Comparison of ENCODE assay signal across 13 mouse cellular contexts in the genomic region with DNA sequence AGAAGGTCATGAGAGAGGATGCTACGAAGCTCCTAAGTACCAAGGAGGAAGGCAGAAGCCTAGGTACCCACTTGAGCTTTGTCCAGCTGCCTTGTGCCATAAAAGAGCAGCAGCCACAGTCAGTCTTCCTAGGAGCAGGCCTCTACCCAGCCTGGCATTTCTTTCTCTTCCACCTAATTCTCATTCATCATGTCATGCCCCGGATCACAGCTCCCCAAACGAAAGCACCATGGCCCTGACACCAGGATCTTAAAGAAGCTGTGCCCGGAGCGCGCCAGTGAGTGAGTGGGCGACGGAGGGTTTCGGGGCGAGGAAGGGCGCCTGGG.
DNase-seq lines count a peak whose midpoint lies in the region; ATAC-seq and TF ChIP-seq lines count a peak whose summit lies in the region.
"Had no signal": no experiment of that assay in that cellular context is flagged by ENCODE, and none has a peak within 500 bp of the region (broad histone marks: within the 10 kb centered on the region; RNA-seq: fewer than 3 reads in every experiment).

No protein-coding gene starts in this region.

- no peak for TF ChIP-seq EP300 in ES-Bruce4 (IDR thresholded peaks at IDR 0.05; ENCODE audit: insufficient read depth, low read depth, low read length)

- ATAC-seq in heart, embryonic 11.5 days (replicated peaks; ENCODE audit: insufficient number of reproducible peaks, low FRiP score, low TSS enrichment): no peak
- ATAC-seq in forebrain, embryonic 14.5 days: no peak; the same call in 1 of the 2 replicates
- ATAC-seq in limb, embryonic 13.5 days (ENCODE audit: low FRiP score, low read depth): no peak
- ATAC-seq in cerebellum, adult (ENCODE audit: insufficient number of reproducible peaks, low FRiP score, low TSS enrichment): no peak
- ATAC-seq: liver, embryonic 12.5 days; Patski had no signal

- H3K27me3 ChIP-seq in heart, embryonic 11.5 days (ENCODE audit: control insufficient read depth, insufficient read depth, low read length): no peaks in the 10 kb centered on the region
- H3K27me3 ChIP-seq in ES-Bruce4 (ENCODE audit: control insufficient read depth, insufficient read depth, low read length, poor library complexity, severe bottlenecking): no peaks in the 10 kb centered on the region; the same call in 1 of the 2 replicates
- 0 out of 2 replicates have a peak, but pooled peaks cover 3% of the 10 kb centered on the region for H3K27me3 ChIP-seq in forebrain, embryonic 14.5 days (replicated peaks; ENCODE audit: control insufficient read depth, insufficient read depth, low read length)
- peaks cover 25% of the 10 kb centered on the region for H3K27me3 ChIP-seq in limb, embryonic 13.5 days
- H3K27me3 ChIP-seq: liver, embryonic 12.5 days had no signal

- no peak overlapping the region for H3K27ac ChIP-seq in heart, embryonic 11.5 days (ENCODE audit: low read depth, low read length)
- no peak overlapping the region for H3K27ac ChIP-seq in ES-Bruce4 (ENCODE audit: insufficient read depth, low read length)
- H3K27ac ChIP-seq in forebrain, embryonic 14.5 days (ENCODE audit: low read depth, low read length): peak overlapping the region; percentile 35; the same call in 1 of the 2 replicates
- H3K27ac ChIP-seq in limb, embryonic 13.5 days: no peak overlapping the region
- H3K27ac ChIP-seq: liver, embryonic 12.5 days had no signal

- TF ChIP-seq CTCF in ES-Bruce4 (IDR thresholded peaks at IDR 0.05; ENCODE audit: low read depth, low read length): no peak

- 67% methylated on average over 11 of the region's 11 CpGs for WGBS in heart, embryonic 11.5 days (ENCODE audit: insufficient replicate concordance)
- WGBS in forebrain, embryonic 14.5 days: 35% methylated on average over 11 of the region's 11 CpGs
- 18% methylated on average over 11 of the region's 11 CpGs for WGBS in limb, embryonic 13.5 days

- DNase-seq in heart, postnatal 14 days: no peak
- no peak for DNase-seq in forebrain, embryonic 14.5 days (ENCODE audit: low spot score)
- DNase-seq in right cerebral cortex, postnatal 4 days: no peak
- DNase-seq in adrenal gland, postnatal 14 days: no peak
- DNase-seq: cerebellum, postnatal 36 days; heart, postnatal 10 days; thymus, postnatal 4 days had no signal

- no peak overlapping the region for H3K4me3 ChIP-seq in heart, embryonic 11.5 days (ENCODE audit: low read depth, low read length)
- peak overlapping the region; percentile 34 for H3K4me3 ChIP-seq in ES-Bruce4 (ENCODE audit: low read depth, low read length)
- H3K4me3 ChIP-seq in forebrain, embryonic 14.5 days (ENCODE audit: low read depth, low read length): peak overlapping the region; percentile 2; the same call in 1 of the 2 replicates
- H3K4me3 ChIP-seq in limb, embryonic 13.5 days: peak overlapping the region; percentile 26
- H3K4me3 ChIP-seq: liver, embryonic 12.5 days had no signal

- H3K4me2 ChIP-seq in heart, embryonic 11.5 days: peak overlapping the region; percentile 38
- H3K4me2 ChIP-seq in forebrain, embryonic 14.5 days (ENCODE audit: low read length): peak overlapping the region; percentile 42
- peak overlapping the region; percentile 59 for H3K4me2 ChIP-seq in limb, embryonic 13.5 days (replicated peaks)
- H3K4me2 ChIP-seq: liver, embryonic 12.5 days had no signal

- H3K9ac ChIP-seq in heart, embryonic 11.5 days (ENCODE audit: low read depth, low read length): no peak overlapping the region
- no peak overlapping the region for H3K9ac ChIP-seq in ES-Bruce4 (ENCODE audit: low read depth, poor library complexity, severe bottlenecking)
- peak overlapping the region; percentile 2; the same call in 1 of the 2 replicates for H3K9ac ChIP-seq in forebrain, embryonic 14.5 days (ENCODE audit: low read length)
- H3K9ac ChIP-seq in limb, embryonic 13.5 days: peak overlapping the region; percentile 39; the same call in 1 of the 2 replicates
- H3K9ac ChIP-seq: liver, embryonic 12.5 days had no signal

- no peak for TF ChIP-seq POLR2A in ES-Bruce4 (IDR thresholded peaks at IDR 0.05; ENCODE audit: insufficient read depth, low read length)

- H3K9me3 ChIP-seq in heart, embryonic 11.5 days (replicated peaks; ENCODE audit: control insufficient read depth, low read length): no peaks in the 10 kb centered on the region
- H3K9me3 ChIP-seq in ES-Bruce4 (replicated peaks; ENCODE audit: control insufficient read depth, insufficient read depth, low read length, poor library complexity, severe bottlenecking): no peaks in the 10 kb centered on the region
- H3K9me3 ChIP-seq in forebrain, embryonic 14.5 days (replicated peaks; ENCODE audit: control insufficient read depth, low read length): no peaks in the 10 kb centered on the region
- no peaks in the 10 kb centered on the region for H3K9me3 ChIP-seq in limb, embryonic 13.5 days
- H3K9me3 ChIP-seq: liver, embryonic 12.5 days had no signal

- H3K4me1 ChIP-seq in heart, embryonic 11.5 days (ENCODE audit: control insufficient read depth, insufficient read depth, low read length): no peaks in the 10 kb centered on the region
- no peaks in the 10 kb centered on the region for H3K4me1 ChIP-seq in ES-Bruce4 (ENCODE audit: control insufficient read depth, insufficient read depth, low read length)
- peaks cover 7% of the 10 kb centered on the region; the same call in 1 of the 2 replicates for H3K4me1 ChIP-seq in forebrain, embryonic 14.5 days (ENCODE audit: control insufficient read depth, insufficient read depth, low read length)
- H3K4me1 ChIP-seq in limb, embryonic 13.5 days: peaks cover 19% of the 10 kb centered on the region
- H3K4me1 ChIP-seq: liver, embryonic 12.5 days had no signal

- intact Hi-C loops in heart, postnatal 14 days (cut with DNase I): no loop called here

- no peaks in the 10 kb centered on the region for H3K36me3 ChIP-seq in heart, embryonic 11.5 days (ENCODE audit: control insufficient read depth, insufficient read depth, low read length)
- no peaks in the 10 kb centered on the region for H3K36me3 ChIP-seq in ES-Bruce4 (ENCODE audit: control insufficient read depth, insufficient read depth, low read length, poor library complexity, severe bottlenecking)
- H3K36me3 ChIP-seq in forebrain, embryonic 14.5 days (ENCODE audit: control insufficient read depth, insufficient read depth, low read length): no peaks in the 10 kb centered on the region
- H3K36me3 ChIP-seq in limb, embryonic 13.5 days: no peaks in the 10 kb centered on the region
- H3K36me3 ChIP-seq: liver, embryonic 12.5 days had no signal

Comparison
In these comparisons a context has a peak if more than half of its experiments do, and no peak if none do; other contexts are left out.
1. H3K9ac ChIP-seq: peak in forebrain, embryonic 14.5 days (single experiment) and limb, embryonic 13.5 days (single experiment); none in heart, embryonic 11.5 days (single experiment) and ES-Bruce4 (single experiment).
2. Peak in every context shown above with its lines, with median percentiles within 50 percentile points of each other: H3K4me2 ChIP-seq.